Mouse (Mus musculus) cerebellum, adult 9-11 months (tissue): ENCODE measurements at regions not wholly inside any gene's neighbourhood (a gene's known extent, or its start where the extent isn't known, plus 50 kb on each side); places are given as distances from the start of the nearest gene placed in this dataset.
"Not testable (repeated sequence)": the region's sequence is repeated elsewhere in the genome, so short reads cannot be mapped to it uniquely, and the experiment has no call there.

ENCODE experiments used
- DNase-seq: peaks from one replicate; pipeline ENCODE4 v3.0.0; 2022

- DNase-seq, result peak; percentile 83
Measured at GRCm38 (mm10) chr16:31508981-31509380, 86.9 kb downstream of the Bdh1 start.

GRCm38 (mm10) chr16:31510097-31510496, 88.0 kb downstream of the Bdh1 start:
- DNase-seq, result peak; percentile 16

- no peak for DNase-seq
Measured at GRCm38 (mm10) chr16:31518816-31519215, 96.7 kb downstream of the Bdh1 start.

- no peak for DNase-seq
Measured at GRCm38 (mm10) chr16:31520081-31520480, 98.0 kb downstream of the Bdh1 start.

- no peak for DNase-seq
Measured at GRCm38 (mm10) chr16:31521786-31522185, 99.7 kb downstream of the Bdh1 start.

- peak; percentile 69 for DNase-seq
Measured at GRCm38 (mm10) chr16:31526711-31527344, 104.7 kb downstream of the Bdh1 start.

GRCm38 (mm10) chr16:31528596-31529283, 106.7 kb downstream of the Bdh1 start:
- peak; percentile 51 for DNase-seq

- peak; percentile 94 for DNase-seq
Measured at GRCm38 (mm10) chr16:31529284-31529958, 107.3 kb downstream of the Bdh1 start.

- DNase-seq, result no peak
Measured at GRCm38 (mm10) chr16:31530090-31530489, 108.0 kb downstream of the Bdh1 start.

GRCm38 (mm10) chr16:31533196-31533777, 111.2 kb downstream of the Bdh1 start:
- peak; percentile 21 for DNase-seq

GRCm38 (mm10) chr16:31534923-31535523, 112.9 kb downstream of the Bdh1 start:
- DNase-seq, result no peak

GRCm38 (mm10) chr16:31536328-31536727, 114.2 kb downstream of the Bdh1 start:
- no peak for DNase-seq

- no peak for DNase-seq
Measured at GRCm38 (mm10) chr16:31538606-31539005, 116.5 kb downstream of the Bdh1 start.

- no peak for DNase-seq
Measured at GRCm38 (mm10) chr16:31543499-31544170, 119.6 kb upstream of the Dlg1 start.

- no peak for DNase-seq
Measured at GRCm38 (mm10) chr16:31546062-31546827, 117.0 kb upstream of the Dlg1 start.

GRCm38 (mm10) chr16:31546828-31547224, 116.4 kb upstream of the Dlg1 start:
- DNase-seq, result peak; percentile 73

- no peak for DNase-seq
Measured at GRCm38 (mm10) chr16:31547391-31547790, 115.9 kb upstream of the Dlg1 start.

GRCm38 (mm10) chr16:31549975-31550374, 113.3 kb upstream of the Dlg1 start:
- DNase-seq, result no peak

- DNase-seq, result not testable (repeated sequence)
Measured at GRCm38 (mm10) chr16:31550539-31550938, 112.7 kb upstream of the Dlg1 start.

- DNase-seq, result no peak
Measured at GRCm38 (mm10) chr16:31551416-31552151, 111.7 kb upstream of the Dlg1 start.
